Mouse (Mus musculus): ENCODE measurements around the gene Hdac7.

The Hdac7 gene

GRCm38 (mm10) chr15:97814703-97815102, 29.6 kb downstream of the Hdac7 start:
- no peak for DNase-seq (ENCODE audit: low spot score)

- DNase-seq (ENCODE audit: low spot score) = no peak
Observed at GRCm38 (mm10) chr15:97813452-97814204, 30.7 kb downstream of the Hdac7 start.

- DNase-seq (ENCODE audit: low spot score) = no peak
Observed at GRCm38 (mm10) chr15:97812875-97813274, 31.4 kb downstream of the Hdac7 start.

- no peak for DNase-seq (ENCODE audit: low spot score)
Observed at GRCm38 (mm10) chr15:97812126-97812525, 32.2 kb downstream of the Hdac7 start.

- DNase-seq (ENCODE audit: low spot score) = no peak
Observed at GRCm38 (mm10) chr15:97811307-97811706, 33.0 kb downstream of the Hdac7 start.

GRCm38 (mm10) chr15:97810399-97810798, 33.9 kb downstream of the Hdac7 start:
- DNase-seq (ENCODE audit: low spot score) = no peak

- no peak for DNase-seq (ENCODE audit: low spot score)
Observed at GRCm38 (mm10) chr15:97809942-97810341, 34.4 kb downstream of the Hdac7 start.

GRCm38 (mm10) chr15:97809206-97809605, 35.1 kb downstream of the Hdac7 start:
- DNase-seq (ENCODE audit: low spot score) = no peak

- no peak for DNase-seq (ENCODE audit: low spot score)
Observed at GRCm38 (mm10) chr15:97808532-97808931, 35.8 kb downstream of the Hdac7 start.

GRCm38 (mm10) chr15:97807867-97808266, 36.4 kb downstream of the Hdac7 start:
- DNase-seq (ENCODE audit: low spot score) = no peak

- DNase-seq (ENCODE audit: low spot score) = no peak
Observed at GRCm38 (mm10) chr15:97802575-97802974, 41.7 kb downstream of the Hdac7 start.

GRCm38 (mm10) chr15:97801811-97802210, 42.5 kb downstream of the Hdac7 start:
- no peak for DNase-seq (ENCODE audit: low spot score)

- no peak for DNase-seq (ENCODE audit: low spot score)
Observed at GRCm38 (mm10) chr15:97800853-97801252, 43.4 kb downstream of the Hdac7 start.

- DNase-seq (ENCODE audit: low spot score) = no peak
Observed at GRCm38 (mm10) chr15:97799446-97799845, 44.9 kb downstream of the Hdac7 start.

- DNase-seq (ENCODE audit: low spot score) = no peak
Observed at GRCm38 (mm10) chr15:97798134-97798533, 46.2 kb downstream of the Hdac7 start.

- DNase-seq (ENCODE audit: low spot score) = no peak
Observed at GRCm38 (mm10) chr15:97796674-97797310, 47.5 kb downstream of the Hdac7 start.

GRCm38 (mm10) chr15:97795559-97796235, 48.6 kb downstream of the Hdac7 start:
- DNase-seq (ENCODE audit: low spot score) = no peak

GRCm38 (mm10) chr15:97794268-97794667, 50.0 kb downstream of the Hdac7 start:
- DNase-seq (ENCODE audit: low spot score) = no peak

- DNase-seq (ENCODE audit: low spot score) = no peak
Observed at GRCm38 (mm10) chr15:97793386-97794153, 50.7 kb downstream of the Hdac7 start.

- DNase-seq (ENCODE audit: low spot score) = no peak
Observed at GRCm38 (mm10) chr15:97791126-97791700, 53.1 kb downstream of the Hdac7 start.

- DNase-seq (ENCODE audit: low spot score) = peak; percentile 54
Observed at GRCm38 (mm10) chr15:97789761-97790505, 54.4 kb downstream of the Hdac7 start.
